Mouse (Mus musculus) embryonic stem cell, embryonic (primary cell): ENCODE measurements around the gene Fbrs.

Experiments used
- CTCF ChIA-PET, 4 experiments: fragments of 300-600 bp in 2 of 4; fragments of 350-600 bp in 2 of 4; sonication (Branson Sonifier 250); formaldehyde crosslinking; loops; one replicate each; lab custom pipeline; 2022; ENCODE audit warnings: inconsistent platforms in 2 of 4; lab: Charles Lee
- POLR2A ChIA-PET, 4 experiments: fragments of 300-600 bp in 2 of 4; fragments of 350-600 bp in 2 of 4; sonication (Branson Sonifier 250); formaldehyde crosslinking; loops; one replicate each; lab custom pipeline; 2022; ENCODE audit warnings: antibody characterized with exemption in 4 of 4, inconsistent platforms in 1 of 4; lab: Charles Lee

Gene Fbrs

GRCm38 (mm10) chr7:127478635-127479317 lies at the start of gene Fbrs:
TSS of gene Fbrs (plus strand) at chr7:127479199.
- ChIA-PET POLR2A (interaction anchor here in 3 of 4 experiments (0.6 to 8.3 kb wide), 59 partner anchors 8 to 457 kb away, joined by 3 to 58 read pairs (median 5); partner anchors contain the start of genes Srcap (in 3 of the 3), Zfp689 (in 3 of the 3), Ccdc189 (in 2 of the 3) and Rnf40 (in 2 of the 3)), CTCF (interaction anchor here in 3 of 4 experiments (0.6 to 1.1 kb wide), 7 partner anchors 8 to 250 kb away, joined by 3 to 4 read pairs (median 4); partner anchors contain the start of genes Dctpp1 (in 1 of the 3) and Srcap (in 1 of the 3))

- CTCF ChIA-PET, result interaction anchor here in 1 of 4 experiments (0.5 kb wide), 1 partner anchor 31 kb away, joined by 3 read pairs; no protein-coding TSS in a partner anchor
- POLR2A ChIA-PET, result interaction anchor here in 2 of 4 experiments (0.7 to 1.8 kb wide), 4 partner anchors 9 to 36 kb away, joined by 3 to 8 read pairs (median 4); partner anchors contain the start of gene Zfp689 (in 1 of the 2)
Observed at GRCm38 (mm10) chr7:127435206-127435605, 43.8 kb upstream of the Fbrs start.

- ChIA-PET POLR2A (interaction anchor here in 2 of 4 experiments (0.6 to 1.0 kb wide), 5 partner anchors 27 to 196 kb away, joined by 3 read pairs; partner anchors contain the start of gene Srcap (in 1 of the 2)), CTCF (interaction anchor here in 2 of 4 experiments (0.6 to 1.0 kb wide), 3 partner anchors 11 to 68 kb away, joined by 3 to 4 read pairs (median 3); partner anchors contain the start of gene Zfp689 (in 1 of the 2))
Observed at GRCm38 (mm10) chr7:127437724-127438123, 41.3 kb upstream of the Fbrs start.

DNA sequence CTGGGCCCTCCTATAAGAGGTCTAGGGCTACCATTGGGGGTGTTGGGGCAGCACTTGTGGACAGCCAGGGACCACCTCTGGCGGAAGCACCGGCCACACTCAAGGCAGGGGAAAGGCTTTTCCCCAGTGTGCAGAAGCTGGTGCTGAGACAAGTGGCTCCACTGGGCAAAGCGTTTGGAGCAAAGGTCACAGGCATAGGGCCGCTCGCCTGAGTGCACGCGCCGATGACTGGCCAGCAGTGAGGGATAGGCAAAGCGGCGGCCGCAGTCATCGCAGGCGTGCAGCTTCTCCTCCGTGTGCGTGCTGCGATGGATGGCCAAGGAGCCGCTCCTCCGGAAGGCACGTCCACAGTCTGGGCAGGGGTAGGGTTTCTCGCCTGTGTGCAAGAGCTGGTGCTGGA lies 35.0 kb upstream of the Fbrs start:
- CTCF ChIA-PET, result no interaction called here
- POLR2A ChIA-PET, result interaction anchor here in 3 of 4 experiments (0.5 to 1.9 kb wide), 19 partner anchors 9 to 350 kb away, joined by 3 to 10 read pairs (median 3); partner anchors contain the start of genes Prr14 (in 1 of the 3) and Zfp747 (in 1 of the 3)

DNA sequence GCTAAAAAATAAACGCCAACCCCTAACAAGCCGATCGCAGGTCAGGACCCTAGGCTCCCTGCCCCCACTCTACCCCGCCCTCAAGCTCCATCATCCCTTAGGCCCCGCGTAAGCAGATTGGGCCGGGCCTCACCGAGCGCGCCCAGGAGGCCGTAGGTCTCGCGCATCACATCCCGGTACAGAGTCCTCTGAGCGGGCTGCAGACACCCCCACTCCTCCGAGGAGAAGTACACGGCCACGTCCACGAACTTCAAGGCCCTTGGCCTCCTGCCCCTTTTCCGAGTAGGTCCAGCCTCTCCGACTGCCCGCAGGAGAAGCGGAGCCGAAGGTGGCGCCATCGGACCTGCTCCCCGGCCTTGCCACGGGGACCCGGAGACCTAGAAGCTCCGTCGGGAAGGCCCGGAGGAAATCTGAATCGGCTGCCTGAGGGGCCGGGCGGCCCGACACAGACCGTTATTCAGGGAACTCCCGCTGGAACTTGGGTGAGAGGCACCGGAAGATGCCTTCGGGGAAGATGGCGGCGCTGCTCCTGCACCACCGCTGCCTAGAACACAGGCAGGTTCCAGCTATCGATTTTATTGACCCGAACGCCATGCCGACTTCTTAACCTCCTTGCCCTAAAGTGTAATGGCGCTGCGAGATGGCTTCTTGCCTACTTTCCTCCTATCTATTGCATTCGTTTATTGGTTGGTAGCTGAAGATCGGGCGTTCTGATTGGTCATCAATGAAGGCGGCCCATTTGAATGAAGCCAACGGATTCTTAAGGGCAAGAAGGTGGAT lies 30.3 kb upstream of the Fbrs start, which contains the start of gene Zfp689:
Zfp689 (minus strand) TSS at position 638 of the 780 bp plus-strand sequence.
- ChIA-PET CTCF (interaction anchor here (0.5 to 1.8 kb wide), 12 partner anchors 9 to 280 kb away, joined by 3 to 15 read pairs (median 3); no protein-coding TSS in a partner anchor), POLR2A (interaction anchor here (0.6 to 3.5 kb wide), 63 partner anchors 11 to 1370 kb away, joined by 3 to 65 read pairs (median 4); partner anchors contain the start of genes Fbrs (in 3 of the 4), Srcap (in 3 of the 4), Bcl7c (in 1 of the 4) and Ccdc189 (in 1 of the 4))

- ChIA-PET POLR2A (interaction anchor here in 3 of 4 experiments (0.7 to 3.5 kb wide), 17 partner anchors 14 to 239 kb away, joined by 3 to 65 read pairs (median 12); partner anchors contain the start of genes Fbrs (in 3 of the 3), Srcap (in 2 of the 3), Zfp688 (in 1 of the 3) and Zfp771 (in 1 of the 3)), CTCF (interaction anchor here in 2 of 4 experiments (1.3 to 1.8 kb wide), 2 partner anchors 12 to 22 kb away, joined by 3 to 4 read pairs; no protein-coding TSS in a partner anchor)
Observed at GRCm38 (mm10) chr7:127449966-127450365, 29.0 kb upstream of the Fbrs start.

DNA sequence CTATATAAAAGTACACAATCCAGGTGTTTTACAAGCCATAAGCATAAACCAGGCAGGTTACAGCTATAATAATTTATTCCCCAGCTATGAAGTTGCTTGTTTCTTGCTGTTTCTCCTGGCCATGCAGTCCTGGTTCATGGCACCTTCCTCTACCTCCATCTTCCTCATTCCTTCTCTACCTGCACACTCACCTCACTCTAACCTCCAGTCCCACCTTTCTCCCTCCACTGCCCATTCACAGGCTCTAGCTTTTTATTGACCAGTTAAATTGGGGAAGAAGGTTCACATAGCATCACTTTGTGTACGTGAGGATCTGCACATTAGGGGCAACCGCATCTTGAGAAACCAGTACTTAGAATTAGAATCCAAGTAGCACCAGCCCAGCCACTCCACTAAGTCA lies 25.9 kb upstream of the Fbrs start:
- POLR2A ChIA-PET, result interaction anchor here in 3 of 4 experiments (0.6 to 2.0 kb wide), 4 partner anchors 18 to 143 kb away, joined by 3 to 11 read pairs (median 4); partner anchors contain the start of gene Fbrs (in 1 of the 3)
- CTCF ChIA-PET, result interaction anchor here in 2 of 4 experiments (0.6 to 0.8 kb wide), 2 partner anchors 17 to 29 kb away, joined by 3 read pairs; no protein-coding TSS in a partner anchor

DNA sequence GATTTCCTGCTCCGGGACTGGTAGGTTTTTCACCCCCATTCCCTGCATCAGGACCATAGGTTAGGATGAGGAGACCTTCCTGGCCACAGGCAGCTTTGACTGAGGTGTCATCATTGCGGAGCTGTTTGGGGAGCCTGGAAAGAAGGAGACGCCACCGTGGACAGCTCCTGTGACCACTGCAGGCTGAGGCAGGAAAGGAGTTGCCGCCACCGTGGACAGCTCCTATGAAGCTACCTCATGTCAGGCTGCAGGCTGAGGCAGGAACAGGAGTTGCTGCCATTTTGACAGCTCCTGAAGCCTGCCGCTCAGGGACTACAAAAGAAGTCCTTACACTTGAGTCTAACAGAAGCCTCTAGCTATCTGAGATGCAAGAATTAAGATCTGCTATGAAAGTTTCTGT lies 24.1 kb upstream of the Fbrs start:
- POLR2A ChIA-PET, result interaction anchor here (0.6 to 2.3 kb wide), 22 partner anchors 9 to 156 kb away, joined by 3 to 37 read pairs (median 5); partner anchors contain the start of genes Srcap (in 2 of the 4), Fbrs (in 1 of the 4) and Zfp747 (in 1 of the 4)
- CTCF ChIA-PET, result interaction anchor here in 3 of 4 experiments (0.5 to 1.5 kb wide), 7 partner anchors 12 to 202 kb away, joined by 3 to 6 read pairs (median 4); no protein-coding TSS in a partner anchor

DNA sequence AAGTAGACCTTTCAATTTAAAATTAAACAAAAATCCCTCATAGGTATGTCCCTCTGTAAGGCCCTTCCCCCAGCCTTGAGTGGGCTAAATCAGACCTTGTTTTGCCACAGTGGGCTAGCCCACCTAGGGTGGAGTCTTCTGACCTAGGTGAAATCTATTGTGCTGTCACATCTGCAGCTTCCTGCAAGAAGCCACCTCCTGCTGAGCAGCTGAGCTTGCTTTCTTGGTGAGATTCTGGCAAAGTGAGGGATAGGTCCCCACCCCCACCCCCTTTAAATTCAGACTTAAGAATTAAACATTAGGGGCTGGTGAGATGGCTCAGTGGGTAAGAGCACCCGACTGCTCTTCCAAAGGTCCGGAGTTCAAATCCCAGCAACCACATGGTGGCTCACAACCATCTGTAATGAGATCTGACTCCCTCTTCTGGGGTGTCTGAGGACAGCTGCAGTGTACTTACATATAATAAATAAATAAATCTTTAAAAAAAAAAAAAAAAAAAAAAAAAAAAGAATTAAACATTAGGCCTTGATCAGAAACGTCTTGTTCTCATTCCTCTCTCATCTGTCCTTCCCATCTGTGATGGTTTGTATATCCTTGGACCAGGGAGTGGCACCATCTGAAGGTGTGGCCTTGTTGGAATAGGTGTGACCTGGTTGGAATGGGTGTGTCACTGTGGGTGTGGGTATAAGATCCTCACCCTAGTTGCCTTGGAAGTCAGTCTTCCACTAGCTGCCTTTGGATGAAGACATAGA lies 20.5 kb upstream of the Fbrs start:
- ChIA-PET POLR2A (interaction anchor here (0.5 to 6.5 kb wide), 11 partner anchors 10 to 1046 kb away, joined by 3 to 34 read pairs (median 5); partner anchors contain the start of genes Fbrs (in 1 of the 4), Fbxl19 (in 1 of the 4) and Zfp689 (in 1 of the 4)), CTCF (interaction anchor here in 2 of 4 experiments (0.7 to 1.2 kb wide), 2 partner anchors 13 to 217 kb away, joined by 3 to 4 read pairs; no protein-coding TSS in a partner anchor)

GRCm38 (mm10) chr7:127459311-127459710 lies 19.7 kb upstream of the Fbrs start, which contains the start of gene Prr14:
TSS of gene Prr14 (plus strand) at chr7:127459611.
- ChIA-PET CTCF (interaction anchor here in 1 of 4 experiments (0.6 to 0.7 kb wide), 2 partner anchors 12 to 17 kb away, joined by 3 to 4 read pairs; no protein-coding TSS in a partner anchor), POLR2A (interaction anchor here in 3 of 4 experiments (0.6 to 6.5 kb wide), 9 partner anchors 11 to 65 kb away, joined by 3 to 34 read pairs (median 8); partner anchors contain the start of gene Zfp689 (in 1 of the 3))

DNA sequence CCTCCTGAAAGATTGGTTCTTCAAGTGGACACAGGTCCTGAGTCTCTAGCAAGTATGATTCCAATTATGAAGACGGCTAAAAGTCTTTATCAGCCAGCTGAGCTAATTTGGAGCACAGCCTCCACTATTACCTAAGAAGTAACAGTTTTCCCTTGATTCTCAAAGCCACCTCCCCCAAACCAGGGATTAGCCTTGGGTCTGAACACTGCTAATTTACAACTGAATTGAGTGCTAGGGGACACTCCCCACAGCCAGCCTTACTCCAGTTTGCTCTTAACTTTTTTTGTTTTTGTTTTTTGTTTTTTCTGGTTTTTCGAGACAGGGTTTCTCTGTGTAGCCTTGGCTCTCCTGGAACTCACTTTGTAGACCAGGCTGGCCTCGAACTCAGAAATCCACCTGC lies 13.8 kb upstream of the Fbrs start:
- ChIA-PET CTCF (interaction anchor here in 1 of 4 experiments (0.6 kb wide), 1 partner anchor 163 kb away, joined by 4 read pairs; no protein-coding TSS in a partner anchor), POLR2A (interaction anchor here in 3 of 4 experiments (0.5 to 4.4 kb wide), 17 partner anchors 8 to 666 kb away, joined by 3 to 50 read pairs (median 4); partner anchors contain the start of genes Zfp689 (in 2 of the 3) and Fbrs (in 1 of the 3))

GRCm38 (mm10) chr7:127465670-127466069 lies 13.3 kb upstream of the Fbrs start:
- POLR2A ChIA-PET, result interaction anchor here (0.6 to 4.4 kb wide), 20 partner anchors 9 to 193 kb away, joined by 3 to 50 read pairs (median 4); partner anchors contain the start of genes Zfp689 (in 2 of the 4) and Fbrs (in 1 of the 4)
- CTCF ChIA-PET, result interaction anchor here in 2 of 4 experiments (0.6 kb wide), 2 partner anchors 31 to 162 kb away, joined by 3 to 4 read pairs; no protein-coding TSS in a partner anchor

DNA sequence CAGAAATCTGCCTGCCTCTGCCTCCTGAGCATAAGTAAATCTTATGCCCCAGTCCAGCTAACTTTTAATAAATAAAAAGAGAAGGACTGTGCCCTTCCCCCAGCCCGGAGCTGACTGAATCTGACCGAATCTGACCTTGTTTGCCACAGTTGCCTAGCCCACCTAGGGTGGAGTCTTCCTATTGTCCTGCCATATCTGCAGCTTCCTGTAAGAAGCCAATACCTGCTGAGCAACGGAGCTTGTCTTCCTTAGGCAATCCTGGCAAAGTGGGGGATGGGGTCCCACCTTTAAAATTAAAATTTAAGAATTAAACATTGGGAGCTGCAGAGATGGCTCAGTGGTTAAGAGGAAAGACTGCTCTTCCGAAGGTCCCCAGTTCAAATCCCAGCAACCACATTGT lies 12.4 kb upstream of the Fbrs start:
- POLR2A ChIA-PET, result interaction anchor here (0.6 to 4.4 kb wide), 24 partner anchors 8 to 245 kb away, joined by 3 to 50 read pairs (median 6); partner anchors contain the start of genes Zfp689 (in 3 of the 4), Ctf1 (in 1 of the 4) and Fbrs (in 1 of the 4)
- CTCF ChIA-PET, result interaction anchor here in 3 of 4 experiments (0.6 to 1.1 kb wide), 4 partner anchors 9 to 38 kb away, joined by 3 to 10 read pairs (median 4); no protein-coding TSS in a partner anchor

GRCm38 (mm10) chr7:127470011-127470715 lies 8.8 kb upstream of the Fbrs start:
- ChIA-PET POLR2A (interaction anchor here (0.6 to 3.6 kb wide), 84 partner anchors 9 to 968 kb away, joined by 3 to 65 read pairs (median 5); partner anchors contain the start of genes Zfp689 (in 4 of the 4), Prr14 (in 3 of the 4), Srcap (in 3 of the 4) and Ccdc189 (in 2 of the 4)), CTCF (interaction anchor here (0.6 to 2.1 kb wide), 14 partner anchors 10 to 241 kb away, joined by 3 to 10 read pairs (median 5); partner anchors contain the start of genes Zfp689 (in 2 of the 4) and Srcap (in 1 of the 4))
